Mouse (Mus musculus): ENCODE results near the gene Olfr56. TPM values are rescaled to one million over a fixed set of nuclear protein-coding genes. Genes with fewer than 3 reads are reported as not detected.

Olfr56 gene
- polyA plus RNA-seq, 1 experiment from 2014 or later: not detected

DNA sequence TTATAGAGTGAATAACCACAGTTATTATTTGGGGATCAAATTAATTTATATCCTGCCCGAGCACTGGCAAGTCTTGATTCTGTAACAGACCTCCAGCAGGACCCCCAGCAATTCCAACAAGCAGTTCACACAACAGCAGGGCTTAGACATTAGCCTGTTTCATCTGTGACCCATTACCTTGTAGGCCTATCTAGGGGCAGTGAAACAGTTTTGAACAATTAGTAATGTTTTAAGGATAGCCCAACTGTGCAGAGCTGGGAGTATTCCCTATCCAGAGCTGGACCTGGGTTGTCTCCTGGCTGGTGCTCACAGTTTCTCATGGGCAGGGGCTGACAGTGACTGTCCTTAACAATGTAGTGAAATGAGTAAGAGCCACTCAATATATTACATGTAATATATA is 98.3 kb downstream of the Olfr56 start:
- 67% methylated on average over 1 of the region's 1 CpGs for WGBS
- no peaks in the 10 kb centered on the region for H3K36me3 ChIP-seq (ENCODE audit: control insufficient read depth, insufficient read depth, low read length)
- no peaks in the 10 kb centered on the region for H3K27me3 ChIP-seq (ENCODE audit: control insufficient read depth, insufficient read depth, low read depth, low read length)
- no peak overlapping the region for H3K27ac ChIP-seq (ENCODE audit: low read length)
- no peaks in the 10 kb centered on the region for H3K4me1 ChIP-seq (replicated peaks; ENCODE audit: control insufficient read depth, insufficient read depth, low read length)
- no peak overlapping the region for H3K4me2 ChIP-seq (ENCODE audit: low read depth, low read length)
- H3K9ac ChIP-seq (ENCODE audit: low read length): no peak overlapping the region
- no peak for ATAC-seq (ENCODE audit: low read depth)
- H3K9me3 ChIP-seq (ENCODE audit: control insufficient read depth, low read length): no peaks in the 10 kb centered on the region
- no peak overlapping the region for H3K4me3 ChIP-seq (ENCODE audit: low read length)

DNA sequence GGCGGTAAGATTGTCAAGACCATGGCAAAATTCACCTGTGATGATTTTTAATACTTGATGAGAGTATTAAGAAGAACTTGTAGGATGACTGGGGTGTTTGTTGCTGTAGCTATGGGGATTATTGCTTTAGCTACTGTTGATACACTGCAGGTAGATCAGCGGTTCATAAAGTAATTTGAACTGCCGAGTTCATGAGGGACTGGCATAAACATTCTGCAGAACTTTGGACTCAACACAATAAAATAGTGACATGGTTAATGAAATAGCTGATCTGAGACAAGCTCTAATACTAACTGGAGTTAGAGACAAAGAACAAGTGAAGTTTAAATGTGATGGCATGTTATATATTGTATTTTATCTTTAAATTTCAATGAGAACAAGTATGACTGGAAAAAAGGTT is 100.0 kb downstream of the Olfr56 start:
- H3K4me2 ChIP-seq (ENCODE audit: low read depth, low read length): no peak overlapping the region
- H3K4me1 ChIP-seq (replicated peaks; ENCODE audit: control insufficient read depth, insufficient read depth, low read length): no peaks in the 10 kb centered on the region
- H3K27me3 ChIP-seq (ENCODE audit: control insufficient read depth, insufficient read depth, low read depth, low read length): no peaks in the 10 kb centered on the region
- no peak for ATAC-seq (ENCODE audit: low read depth)
- no peaks in the 10 kb centered on the region for H3K9me3 ChIP-seq (ENCODE audit: control insufficient read depth, low read length)
- no peak overlapping the region for H3K4me3 ChIP-seq (ENCODE audit: low read length)
- H3K36me3 ChIP-seq (ENCODE audit: control insufficient read depth, insufficient read depth, low read length): no peaks in the 10 kb centered on the region
- no peak overlapping the region for H3K9ac ChIP-seq (ENCODE audit: low read length)
- H3K27ac ChIP-seq (ENCODE audit: low read length): no peak overlapping the region
- WGBS: 79% methylated on average over 3 of the region's 3 CpGs

DNA sequence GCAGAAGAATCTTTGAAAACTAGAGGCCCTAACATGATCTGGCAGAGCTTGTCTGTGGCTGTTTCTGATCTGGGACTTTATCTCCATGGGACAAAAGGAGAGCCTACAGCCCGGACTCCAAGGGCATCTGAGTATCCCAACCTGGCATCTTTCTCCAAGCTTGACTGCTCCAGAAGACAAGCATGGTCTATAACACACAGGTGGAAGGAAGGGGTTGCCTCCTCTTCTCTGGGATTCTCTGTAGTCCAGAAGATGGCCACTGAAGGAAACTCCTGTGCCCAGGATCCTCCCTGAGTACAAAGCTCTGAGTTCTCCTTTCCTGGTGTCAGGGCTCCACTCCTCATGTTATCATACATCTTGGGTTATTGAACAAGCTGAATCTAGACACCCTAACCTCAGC is 101.9 kb downstream of the Olfr56 start:
- no peaks in the 10 kb centered on the region for H3K4me1 ChIP-seq (replicated peaks; ENCODE audit: control insufficient read depth, insufficient read depth, low read length)
- 69% methylated on average over 1 of the region's 1 CpGs for WGBS
- no peaks in the 10 kb centered on the region for H3K36me3 ChIP-seq (ENCODE audit: control insufficient read depth, insufficient read depth, low read length)
- no peaks in the 10 kb centered on the region for H3K27me3 ChIP-seq (ENCODE audit: control insufficient read depth, insufficient read depth, low read depth, low read length)
- ATAC-seq (ENCODE audit: low read depth): no peak
- no peak overlapping the region for H3K4me2 ChIP-seq (ENCODE audit: low read depth, low read length)
- H3K9me3 ChIP-seq (ENCODE audit: control insufficient read depth, low read length): no peaks in the 10 kb centered on the region
- no peak overlapping the region for H3K27ac ChIP-seq (ENCODE audit: low read length)
- no peak overlapping the region for H3K4me3 ChIP-seq (ENCODE audit: low read length)
- H3K9ac ChIP-seq (ENCODE audit: low read length): no peak overlapping the region

DNA sequence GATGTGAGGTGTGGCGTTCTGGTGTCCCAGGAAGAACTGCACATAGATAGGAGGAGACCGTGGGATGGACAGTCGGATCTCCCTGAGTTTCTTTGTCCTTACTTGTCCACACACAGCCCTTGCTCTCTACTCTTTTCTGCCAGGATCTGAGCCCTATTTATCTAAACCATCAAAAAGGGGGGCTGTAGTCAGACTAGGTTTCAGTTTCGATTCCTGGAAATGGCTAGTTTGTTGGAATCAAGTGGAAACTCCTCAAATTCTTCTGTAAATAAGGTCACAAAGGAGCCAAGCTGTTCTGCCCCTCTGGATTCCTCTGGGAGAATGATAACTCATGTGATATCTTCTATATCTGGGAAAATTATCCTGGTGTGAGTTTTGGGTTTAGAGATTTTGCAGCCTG is 102.7 kb downstream of the Olfr56 start:
- no peak overlapping the region for H3K4me2 ChIP-seq (ENCODE audit: low read depth, low read length)
- H3K4me1 ChIP-seq (replicated peaks; ENCODE audit: control insufficient read depth, insufficient read depth, low read length): no peaks in the 10 kb centered on the region
- no peaks in the 10 kb centered on the region for H3K27me3 ChIP-seq (ENCODE audit: control insufficient read depth, insufficient read depth, low read depth, low read length)
- H3K4me3 ChIP-seq (ENCODE audit: low read length): no peak overlapping the region
- H3K9ac ChIP-seq (ENCODE audit: low read length): no peak overlapping the region
- ATAC-seq (ENCODE audit: low read depth): no peak
- no peaks in the 10 kb centered on the region for H3K36me3 ChIP-seq (ENCODE audit: control insufficient read depth, insufficient read depth, low read length)
- no peak overlapping the region for H3K27ac ChIP-seq (ENCODE audit: low read length)
- H3K9me3 ChIP-seq (ENCODE audit: control insufficient read depth, low read length): no peaks in the 10 kb centered on the region
- 62% methylated on average over 4 of the region's 4 CpGs for WGBS

DNA sequence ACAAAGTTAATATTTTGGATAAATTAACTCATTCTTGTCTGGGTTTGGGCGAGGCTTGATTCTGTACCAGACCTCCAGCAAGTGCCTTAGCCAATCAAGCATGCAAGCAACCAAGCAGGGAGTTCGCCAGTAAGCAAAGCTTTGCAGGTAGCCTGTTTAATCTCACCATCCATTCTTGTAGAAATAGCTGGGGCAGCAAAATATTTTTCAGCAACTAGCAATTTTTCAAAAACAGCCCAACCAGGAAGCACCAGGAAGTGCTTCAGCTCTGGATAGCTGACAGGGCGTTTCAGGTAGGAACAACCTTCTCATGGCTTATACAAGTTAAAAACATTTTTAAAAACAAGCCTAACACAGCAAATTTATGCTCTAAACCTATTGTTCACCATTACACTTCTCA is 103.2 kb downstream of the Olfr56 start:
- 72% methylated on average over 3 of the region's 3 CpGs for WGBS
- Histone ChIP-seq H3K9me3 (ENCODE audit: control insufficient read depth, low read length) (no peaks in the 10 kb centered on the region), H3K36me3 (ENCODE audit: control insufficient read depth, insufficient read depth, low read length) (no peaks in the 10 kb centered on the region), H3K4me1 (replicated peaks; ENCODE audit: control insufficient read depth, insufficient read depth, low read length) (no peaks in the 10 kb centered on the region), H3K9ac (ENCODE audit: low read length) (no peak overlapping the region), H3K27me3 (ENCODE audit: control insufficient read depth, insufficient read depth, low read depth, low read length) (no peaks in the 10 kb centered on the region), H3K4me2 (ENCODE audit: low read depth, low read length) (no peak overlapping the region), H3K27ac (ENCODE audit: low read length) (no peak overlapping the region), H3K4me3 (ENCODE audit: low read length) (no peak overlapping the region)
- no peak for ATAC-seq (ENCODE audit: low read depth)

DNA sequence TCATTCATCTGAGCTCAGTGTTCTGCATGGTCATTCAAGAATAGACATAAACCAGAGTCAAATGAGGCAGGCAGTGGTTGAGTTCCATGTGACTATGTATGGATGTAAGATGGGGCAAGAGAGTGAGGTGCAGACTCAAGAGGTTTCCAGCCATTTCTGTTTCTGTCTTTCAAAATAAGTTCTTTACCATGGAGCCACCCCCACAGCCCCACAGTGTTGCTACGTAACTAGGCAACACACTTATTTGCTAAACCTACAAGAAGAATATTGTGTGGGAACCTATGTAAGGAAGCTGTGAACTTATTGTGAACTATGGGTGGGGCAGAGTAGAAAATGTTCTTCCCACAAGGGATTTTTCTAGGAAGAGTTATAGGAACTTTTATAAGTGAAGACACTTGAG is 104.5 kb downstream of the Olfr56 start:
- Histone ChIP-seq H3K36me3 (ENCODE audit: control insufficient read depth, insufficient read depth, low read length) (no peaks in the 10 kb centered on the region), H3K9me3 (ENCODE audit: control insufficient read depth, low read length) (no peaks in the 10 kb centered on the region), H3K27me3 (ENCODE audit: control insufficient read depth, insufficient read depth, low read depth, low read length) (no peaks in the 10 kb centered on the region), H3K4me1 (replicated peaks; ENCODE audit: control insufficient read depth, insufficient read depth, low read length) (peaks cover 5% of the 10 kb centered on the region), H3K4me2 (ENCODE audit: low read depth, low read length) (no peak overlapping the region), H3K27ac (ENCODE audit: low read length) (no peak overlapping the region), H3K4me3 (ENCODE audit: low read length) (no peak overlapping the region), H3K9ac (ENCODE audit: low read length) (no peak overlapping the region)
- ATAC-seq (ENCODE audit: low read depth): no peak
- WGBS: 86% methylated on average over 1 of the region's 1 CpGs

DNA sequence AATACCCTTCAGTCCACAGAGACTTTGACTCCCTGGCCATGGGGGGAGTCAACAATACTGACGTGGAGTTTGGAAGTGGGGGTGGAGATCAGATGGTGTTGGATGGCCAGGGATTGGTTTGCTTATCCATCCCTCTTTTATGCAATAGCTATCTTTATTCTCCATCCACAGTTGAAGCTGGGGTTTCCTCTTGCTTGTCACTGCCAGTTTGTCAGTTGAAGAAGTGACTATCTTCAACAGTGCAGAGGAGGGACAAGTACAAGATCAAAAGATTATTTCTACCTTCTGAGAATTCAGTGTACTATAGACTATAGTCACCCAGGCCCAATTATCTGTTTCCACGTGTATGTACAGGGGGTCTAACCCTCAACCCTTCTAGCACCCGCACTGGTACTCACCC is 105.1 kb downstream of the Olfr56 start:
- H3K9me3 ChIP-seq (ENCODE audit: control insufficient read depth, low read length): no peaks in the 10 kb centered on the region
- WGBS: 71% methylated on average over 3 of the region's 3 CpGs
- no peak for ATAC-seq (ENCODE audit: low read depth)
- no peak overlapping the region for H3K4me2 ChIP-seq (ENCODE audit: low read depth, low read length)
- no peak overlapping the region for H3K4me3 ChIP-seq (ENCODE audit: low read length)
- H3K9ac ChIP-seq (ENCODE audit: low read length): no peak overlapping the region
- H3K27me3 ChIP-seq (ENCODE audit: control insufficient read depth, insufficient read depth, low read depth, low read length): no peaks in the 10 kb centered on the region
- H3K4me1 ChIP-seq (replicated peaks; ENCODE audit: control insufficient read depth, insufficient read depth, low read length): peaks cover 9% of the 10 kb centered on the region
- no peaks in the 10 kb centered on the region for H3K36me3 ChIP-seq (ENCODE audit: control insufficient read depth, insufficient read depth, low read length)
- H3K27ac ChIP-seq (ENCODE audit: low read length): no peak overlapping the region

DNA sequence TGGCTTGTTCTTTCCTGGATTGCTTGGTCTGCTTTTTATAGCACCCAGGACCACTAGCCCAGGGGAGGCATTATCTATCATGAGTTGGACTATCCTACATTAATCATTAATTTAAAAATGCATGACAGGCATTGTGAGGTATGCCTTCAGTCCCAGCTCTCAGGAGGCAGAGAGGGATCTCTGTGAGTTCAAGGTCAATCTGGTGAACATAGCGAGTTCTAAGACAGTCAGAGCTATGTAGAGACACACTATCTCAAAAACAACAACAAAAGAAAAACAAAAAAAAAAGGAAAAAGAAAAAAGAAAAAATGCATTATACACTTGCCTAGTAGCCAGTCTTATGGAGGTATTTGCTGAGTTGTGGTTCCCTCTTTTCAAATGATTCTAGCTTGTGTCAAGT is 105.7 kb downstream of the Olfr56 start:
- Histone ChIP-seq H3K4me1 (replicated peaks; ENCODE audit: control insufficient read depth, insufficient read depth, low read length) (peaks cover 9% of the 10 kb centered on the region), H3K9ac (ENCODE audit: low read length) (no peak overlapping the region), H3K27ac (ENCODE audit: low read length) (no peak overlapping the region), H3K4me2 (ENCODE audit: low read depth, low read length) (no peak overlapping the region), H3K27me3 (ENCODE audit: control insufficient read depth, insufficient read depth, low read depth, low read length) (no peaks in the 10 kb centered on the region), H3K9me3 (ENCODE audit: control insufficient read depth, low read length) (no peaks in the 10 kb centered on the region), H3K36me3 (ENCODE audit: control insufficient read depth, insufficient read depth, low read length) (no peaks in the 10 kb centered on the region), H3K4me3 (ENCODE audit: low read length) (no peak overlapping the region)
- 68% methylated on average over 1 of the region's 1 CpGs for WGBS
- ATAC-seq (ENCODE audit: low read depth): no peak

DNA sequence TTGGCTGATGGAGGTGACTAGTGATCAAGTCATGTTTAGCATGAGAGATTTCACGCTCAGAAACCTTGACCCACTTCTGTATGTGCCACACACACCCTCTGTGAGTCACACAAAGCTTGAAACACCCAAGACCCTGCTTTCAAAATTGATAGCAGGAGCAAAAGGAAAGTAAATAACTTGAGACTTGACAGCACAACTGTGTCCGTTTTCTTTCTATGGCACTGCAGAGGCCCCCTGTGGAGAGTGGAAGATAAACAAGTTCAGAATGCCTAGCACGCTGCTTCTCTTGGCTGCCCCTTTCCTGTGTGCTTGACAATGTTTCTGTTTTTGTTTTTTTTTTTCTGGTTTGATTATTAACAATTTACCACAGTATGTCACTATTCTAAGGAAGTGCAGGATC is 106.2 kb downstream of the Olfr56 start:
- Histone ChIP-seq H3K4me2 (ENCODE audit: low read depth, low read length) (no peak overlapping the region), H3K9me3 (ENCODE audit: control insufficient read depth, low read length) (no peaks in the 10 kb centered on the region), H3K36me3 (ENCODE audit: control insufficient read depth, insufficient read depth, low read length) (no peaks in the 10 kb centered on the region), H3K4me3 (ENCODE audit: low read length) (no peak overlapping the region), H3K9ac (ENCODE audit: low read length) (no peak overlapping the region), H3K4me1 (replicated peaks; ENCODE audit: control insufficient read depth, insufficient read depth, low read length) (peaks cover 9% of the 10 kb centered on the region), H3K27ac (ENCODE audit: low read length) (no peak overlapping the region), H3K27me3 (ENCODE audit: control insufficient read depth, insufficient read depth, low read depth, low read length) (no peaks in the 10 kb centered on the region)
- WGBS: 32% methylated on average over 3 of the region's 3 CpGs
- no peak for ATAC-seq (ENCODE audit: low read depth)

DNA sequence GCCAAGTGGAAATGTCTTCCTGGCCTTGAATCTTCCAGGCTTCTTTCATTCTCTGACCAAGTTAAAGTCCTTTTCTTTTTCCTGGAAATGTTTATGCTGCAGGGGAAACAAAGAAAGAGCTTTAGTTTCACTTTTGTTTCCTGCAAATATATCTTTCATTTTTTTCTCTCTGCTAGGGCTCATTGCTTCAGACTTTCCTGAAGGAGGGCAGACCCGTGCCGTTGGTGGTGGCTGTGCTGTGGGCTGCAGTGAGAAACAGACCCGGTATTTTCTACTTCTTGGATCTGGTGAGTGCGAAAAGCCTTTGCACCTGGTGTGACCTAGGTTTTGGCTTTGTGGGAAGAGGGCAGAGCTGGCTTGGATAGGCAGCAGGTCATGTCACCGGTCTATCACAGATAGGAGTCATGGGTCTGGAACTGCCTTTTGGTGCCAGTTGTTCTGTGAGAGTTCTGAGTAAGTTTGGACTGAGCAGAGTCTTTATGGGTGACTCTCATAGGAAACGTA is 108.2 kb downstream of the Olfr56 start:
- WGBS: 74% methylated on average over 6 of the region's 6 CpGs
- no peak overlapping the region for H3K9ac ChIP-seq (ENCODE audit: low read length)
- no peaks in the 10 kb centered on the region for H3K36me3 ChIP-seq (ENCODE audit: control insufficient read depth, insufficient read depth, low read length)
- no peak for ATAC-seq (ENCODE audit: low read depth)
- no peak overlapping the region; the same call in 1 of the 2 replicates for H3K27ac ChIP-seq (ENCODE audit: low read length)
- no peak overlapping the region for H3K4me3 ChIP-seq (ENCODE audit: low read length)
- H3K4me1 ChIP-seq (replicated peaks; ENCODE audit: control insufficient read depth, insufficient read depth, low read length): peaks cover 9% of the 10 kb centered on the region
- no peaks in the 10 kb centered on the region for H3K27me3 ChIP-seq (ENCODE audit: control insufficient read depth, insufficient read depth, low read depth, low read length)
- H3K4me2 ChIP-seq (ENCODE audit: low read depth, low read length): peak overlapping the region; percentile 2; the same call in 1 of the 2 replicates
- no peaks in the 10 kb centered on the region for H3K9me3 ChIP-seq (ENCODE audit: control insufficient read depth, low read length)

All from lung, embryonic 16.5 days (tissue).